Mouse (Mus musculus) kidney, embryonic 16.5 days (tissue): ENCODE data around the gene Idh2. TPM values are rescaled to one million over a fixed set of nuclear protein-coding genes. Genes with fewer than 3 reads are reported as not detected.
A peak's percentile ranks its signal among the peaks of the same experiment; 100 is the strongest.

Experiments
- ATAC-seq: fragments of 200-750 bp; cut with Nextera tagmentation; 2 replicates; pipeline ENCODE4 v1.8.0; 2017; ENCODE audit warnings: moderate TSS enrichment; ENCODE audit not compliant: low FRiP score, low TSS enrichment
- H3K27ac ChIP-seq: fragments of 300-500 bp; sonication (generic); 2 replicates; pipeline ENCODE4 v1.5.1; 2014; ENCODE audit warnings: low read length
- H3K27me3 ChIP-seq: fragments of 300-500 bp; sonication (generic); 2 replicates; pipeline ENCODE4 v1.6.1; 2014; ENCODE audit warnings: low read length, control low read depth, mixed read lengths; ENCODE audit not compliant: insufficient read depth
- H3K36me3 ChIP-seq: fragments of 300-500 bp; sonication (generic); 2 replicates; pipeline ENCODE4 v1.6.1; 2014; ENCODE audit warnings: low read length, control low read depth, mixed read lengths; ENCODE audit not compliant: insufficient read depth
- H3K4me1 ChIP-seq: fragments of 300-500 bp; sonication (generic); 2 replicates; pipeline ENCODE4 v1.6.1; 2014; ENCODE audit warnings: low read length, control low read depth, mixed read lengths; ENCODE audit not compliant: insufficient read depth
- H3K4me2 ChIP-seq: fragments of 300-500 bp; sonication (generic); replicated peaks from 2 replicates; pipeline ENCODE4 v1.6.1; 2014; ENCODE audit warnings: low read depth, low read length
- H3K4me3 ChIP-seq: fragments of 300-500 bp; sonication (generic); 2 replicates; pipeline ENCODE4 v1.5.1; 2014; ENCODE audit warnings: mild to moderate bottlenecking, low read length
- H3K9ac ChIP-seq: fragments of 300-500 bp; sonication (generic); replicated peaks from 2 replicates; pipeline ENCODE4 v1.6.1; 2014; ENCODE audit warnings: low read length
- H3K9me3 ChIP-seq: fragments of 300-500 bp; sonication (generic); 2 replicates; pipeline ENCODE4 v1.6.1; 2016; ENCODE audit warnings: low read length, control low read depth
- whole genome bisulfite sequencing: fragments of 180-500 bp; shearing (Covaris S2); extraction: QIAGEN DNeasy Blood & Tissue Kit; methylation state at CpG from one replicate; pipeline ENCODE4 v1.1.7; 2014; 5-methylcytosine and 5-hydroxymethylcytosine counted together
- polyA plus RNA-seq: library from polyadenylated mRNA; unstranded; fragments of >200 nt; fragmentation: Nextera tagmentation; extraction: Ambion mirVana; gene quantifications from 2 replicates; pipeline ENCODE4 v1.2.1, GENCODE M21; 2015

The Idh2 gene
- polyA plus RNA-seq, 1 experiment from 2014 or later = 850 TPM

DNA sequence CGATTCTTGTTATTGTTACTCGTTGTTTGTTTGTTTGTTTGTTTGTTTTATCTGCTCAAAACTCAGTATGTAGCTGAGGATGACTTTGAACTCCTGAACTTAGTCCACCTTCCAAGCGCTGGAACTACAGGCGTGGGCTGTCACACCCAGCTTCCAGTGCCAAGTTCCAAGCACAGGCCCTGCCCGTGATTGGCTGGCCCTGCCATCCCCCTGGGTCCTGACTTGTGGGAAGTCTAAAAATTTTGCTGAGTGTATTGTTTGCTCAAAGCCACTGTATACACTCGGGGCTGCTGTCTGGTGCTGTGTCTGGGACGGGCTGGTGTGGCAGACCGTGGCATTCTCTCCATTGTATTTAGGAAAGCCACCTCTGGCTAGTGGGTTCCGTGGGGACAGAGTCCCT is 37.4 kb downstream of the Idh2 start:
- no peak overlapping the region for H3K9ac ChIP-seq
- H3K4me3 ChIP-seq = no peak overlapping the region
- ATAC-seq = 0 out of 2 replicates have a peak, but pooled peaks have one; percentile 16
- no peak overlapping the region for H3K4me2 ChIP-seq
- peak overlapping the region; percentile 96 for H3K27ac ChIP-seq
- H3K4me1 ChIP-seq = peaks cover 69% of the 10 kb centered on the region
- WGBS = 63% methylated on average over 9 of the region's 9 CpGs
- H3K9me3 ChIP-seq = no peaks in the 10 kb centered on the region
- H3K27me3 ChIP-seq = no peaks in the 10 kb centered on the region
- peaks cover 19% of the 10 kb centered on the region for H3K36me3 ChIP-seq

- Histone ChIP-seq H3K36me3 (peaks cover 13% of the 10 kb centered on the region), H3K4me3 (no peak overlapping the region), H3K9me3 (no peaks in the 10 kb centered on the region), H3K27me3 (no peaks in the 10 kb centered on the region), H3K4me2 (no peak overlapping the region), H3K27ac (peak overlapping the region; percentile 96; the same call in 1 of the 2 replicates), H3K9ac (no peak overlapping the region), H3K4me1 (peaks cover 70% of the 10 kb centered on the region)
- WGBS = 71% methylated on average over 6 of the region's 6 CpGs
- ATAC-seq = no peak
Observed at GRCm38 (mm10) chr7:80076961-80077716, 38.1 kb downstream of the Idh2 start.

- H3K9ac ChIP-seq = 0 out of 2 replicates have a peak overlapping the region, but pooled peaks have one; percentile 14
- no peaks in the 10 kb centered on the region for H3K27me3 ChIP-seq
- no peak for ATAC-seq
- H3K4me1 ChIP-seq = peaks cover 75% of the 10 kb centered on the region
- no peak overlapping the region for H3K4me2 ChIP-seq
- WGBS = 27% methylated on average over 3 of the region's 4 CpGs
- H3K36me3 ChIP-seq = peaks cover 2% of the 10 kb centered on the region; the same call in 1 of the 2 replicates
- H3K9me3 ChIP-seq = no peaks in the 10 kb centered on the region
- peak overlapping the region; percentile 29; the same call in 1 of the 2 replicates for H3K27ac ChIP-seq
- H3K4me3 ChIP-seq = no peak overlapping the region
Observed at GRCm38 (mm10) chr7:80075946-80076583, 39.1 kb downstream of the Idh2 start.

- Histone ChIP-seq H3K4me1 (peaks cover 80% of the 10 kb centered on the region), H3K4me3 (no peak overlapping the region), H3K9me3 (no peaks in the 10 kb centered on the region), H3K36me3 (no peaks in the 10 kb centered on the region), H3K9ac (0 out of 2 replicates have a peak overlapping the region, but pooled peaks have one; percentile 5), H3K27me3 (no peaks in the 10 kb centered on the region), H3K27ac (peak overlapping the region; percentile 29; the same call in 1 of the 2 replicates), H3K4me2 (no peak overlapping the region)
- 24% methylated on average over 5 of the region's 5 CpGs for WGBS
- no peak for ATAC-seq
Observed at GRCm38 (mm10) chr7:80074921-80075441, 40.2 kb downstream of the Idh2 start.

- H3K4me2 ChIP-seq = no peak overlapping the region
- H3K9me3 ChIP-seq = no peaks in the 10 kb centered on the region
- H3K36me3 ChIP-seq = no peaks in the 10 kb centered on the region
- peaks cover 79% of the 10 kb centered on the region for H3K4me1 ChIP-seq
- ATAC-seq = no peak
- H3K27ac ChIP-seq = no peak overlapping the region
- H3K27me3 ChIP-seq = no peaks in the 10 kb centered on the region
- H3K4me3 ChIP-seq = no peak overlapping the region
- no peak overlapping the region for H3K9ac ChIP-seq
- WGBS = 77% methylated on average over 8 of the region's 8 CpGs
Observed at GRCm38 (mm10) chr7:80073506-80073905, 41.7 kb downstream of the Idh2 start.

DNA sequence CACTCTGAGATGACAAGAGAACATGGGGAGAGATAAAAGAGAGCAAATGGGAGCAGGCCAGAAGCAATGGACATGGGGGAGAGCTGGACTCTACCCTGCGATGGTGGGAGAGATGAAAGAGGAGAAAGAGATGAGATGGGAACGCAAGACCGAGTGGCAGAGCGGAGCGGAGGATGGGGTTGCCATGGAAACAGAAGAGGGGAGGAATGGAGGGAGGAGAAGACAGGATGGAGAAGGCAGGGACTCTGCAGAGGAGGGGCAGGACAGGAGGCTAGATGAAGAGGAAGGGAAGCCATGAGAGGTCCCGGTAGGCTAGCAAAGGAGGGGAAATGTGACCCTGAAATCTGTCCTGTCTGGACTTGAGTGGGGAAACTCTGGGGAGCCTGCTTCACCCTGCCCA is 42.9 kb downstream of the Idh2 start:
- 42% methylated on average over 6 of the region's 6 CpGs for WGBS
- Histone ChIP-seq H3K36me3 (no peaks in the 10 kb centered on the region), H3K4me2 (no peak overlapping the region), H3K9ac (no peak overlapping the region), H3K9me3 (no peaks in the 10 kb centered on the region), H3K27ac (no peak overlapping the region), H3K4me1 (peaks cover 72% of the 10 kb centered on the region), H3K4me3 (no peak overlapping the region), H3K27me3 (no peaks in the 10 kb centered on the region)
- no peak for ATAC-seq

GRCm38 (mm10) chr7:80071209-80071608 is 44.0 kb downstream of the Idh2 start:
- Histone ChIP-seq H3K27ac (no peak overlapping the region), H3K4me1 (peaks cover 67% of the 10 kb centered on the region), H3K9ac (no peak overlapping the region), H3K9me3 (no peaks in the 10 kb centered on the region), H3K36me3 (no peaks in the 10 kb centered on the region), H3K27me3 (no peaks in the 10 kb centered on the region), H3K4me3 (no peak overlapping the region), H3K4me2 (no peak overlapping the region)
- ATAC-seq = no peak
- WGBS = 93% methylated on average over 9 of the region's 9 CpGs

DNA sequence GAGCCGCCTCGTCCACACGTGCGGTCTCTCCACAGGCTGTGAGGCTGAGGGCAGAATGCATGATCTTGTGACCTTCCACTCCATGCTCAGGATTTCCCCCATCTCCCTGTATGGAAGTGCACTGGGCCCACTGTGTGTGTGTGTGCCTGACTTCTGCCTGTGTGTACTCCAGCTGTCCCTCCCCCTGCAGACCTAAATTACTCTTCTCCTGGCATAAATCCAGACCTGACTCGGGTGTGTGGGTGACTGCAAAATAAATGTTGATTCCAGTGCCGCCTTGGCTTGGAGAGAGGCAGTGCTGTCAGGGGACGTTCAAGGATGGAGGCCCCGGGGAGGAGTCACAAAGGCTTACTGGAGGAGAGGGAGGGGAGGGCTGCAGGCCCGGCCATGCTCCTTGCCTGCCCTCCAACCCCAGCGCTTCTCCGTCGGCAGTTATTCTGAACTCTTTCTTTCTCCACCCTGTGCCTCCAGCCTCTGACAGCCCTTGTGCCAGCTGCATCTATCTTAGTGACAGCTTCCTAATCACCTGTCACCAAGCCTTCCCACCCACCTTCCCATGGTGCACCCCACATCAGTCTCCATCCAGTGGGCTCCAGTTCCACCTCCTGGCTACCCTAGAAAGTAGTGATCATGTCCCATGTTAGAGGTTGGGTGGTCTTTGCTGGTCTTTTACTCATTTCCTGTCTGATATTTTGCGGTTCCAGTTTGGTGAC is 45.4 kb downstream of the Idh2 start:
- H3K27ac ChIP-seq = peak overlapping the region; percentile 85
- no peaks in the 10 kb centered on the region for H3K36me3 ChIP-seq
- H3K9me3 ChIP-seq = no peaks in the 10 kb centered on the region
- peak overlapping the region; percentile 29; the same call in 1 of the 2 replicates for H3K9ac ChIP-seq
- peak overlapping the region; percentile 8; the same call in 1 of the 2 replicates for H3K4me2 ChIP-seq
- H3K4me3 ChIP-seq = no peak overlapping the region
- 12% methylated on average over 13 of the region's 13 CpGs for WGBS
- H3K27me3 ChIP-seq = no peaks in the 10 kb centered on the region
- peaks cover 53% of the 10 kb centered on the region for H3K4me1 ChIP-seq
- ATAC-seq = peak; percentile 78

DNA sequence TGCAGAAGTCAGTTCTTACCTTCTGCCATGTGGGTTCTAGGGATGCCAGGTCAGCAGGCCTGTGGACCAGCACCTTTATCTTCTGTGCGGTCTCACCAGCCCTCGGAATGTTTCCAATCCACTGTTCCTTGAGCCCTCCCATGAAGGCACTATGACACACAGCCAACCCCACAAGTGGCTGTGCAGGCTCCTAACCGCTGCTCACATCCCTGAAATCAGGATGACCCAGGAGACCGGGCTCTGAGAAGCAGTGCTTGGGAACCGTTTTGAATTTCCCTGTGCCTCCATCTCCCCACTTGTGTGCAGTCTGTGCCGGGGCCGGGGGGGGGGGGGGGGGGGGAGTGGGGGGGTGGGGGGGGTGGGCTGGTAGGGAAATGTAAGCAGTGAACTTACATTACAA is 46.9 kb downstream of the Idh2 start:
- no peaks in the 10 kb centered on the region for H3K9me3 ChIP-seq
- no peak overlapping the region for H3K4me3 ChIP-seq
- ATAC-seq = no peak
- H3K27ac ChIP-seq = no peak overlapping the region
- no peak overlapping the region for H3K4me2 ChIP-seq
- no peak overlapping the region for H3K9ac ChIP-seq
- WGBS = 60% methylated on average over 5 of the region's 7 CpGs
- no peaks in the 10 kb centered on the region for H3K36me3 ChIP-seq
- peaks cover 42% of the 10 kb centered on the region for H3K4me1 ChIP-seq
- H3K27me3 ChIP-seq = no peaks in the 10 kb centered on the region
